In genomic region chr13:74237574-74237973, GRCm38 (mm10) we compare ENCODE assay signal across 18 mouse cellular contexts.
"Had no signal": no experiment of that assay in that cellular context is flagged by ENCODE, and none has a peak within 500 bp of the region (broad histone marks: within the 10 kb centered on the region; RNA-seq: fewer than 3 reads in every experiment).

No protein-coding gene starts in this region.

- ATAC-seq: liver, postnatal 0 days; midbrain, embryonic 13.5 days; midbrain, embryonic 15.5 days had no signal

- H3K27me3 ChIP-seq: midbrain, embryonic 13.5 days; midbrain, embryonic 15.5 days; neural tube, embryonic 12.5 days; stomach, embryonic 15.5 days had no signal

- H3K4me1 ChIP-seq: liver, embryonic 13.5 days; liver, embryonic 15.5 days; megakaryocyte, embryonic 14.5 days; midbrain, embryonic 13.5 days; midbrain, embryonic 15.5 days; neural tube, embryonic 12.5 days; stomach, embryonic 15.5 days had no signal

- H3K4me2 ChIP-seq: liver, embryonic 11.5 days; liver, embryonic 13.5 days; liver, embryonic 15.5 days; midbrain, embryonic 11.5 days; midbrain, embryonic 13.5 days; midbrain, embryonic 15.5 days; neural tube, embryonic 12.5 days; stomach, embryonic 15.5 days had no signal

- H3K36me3 ChIP-seq: liver, embryonic 13.5 days; liver, embryonic 15.5 days; midbrain, embryonic 13.5 days; midbrain, embryonic 15.5 days; neural tube, embryonic 12.5 days; stomach, embryonic 15.5 days had no signal

- DNase-seq: liver; liver, embryonic 13.5 days; liver, postnatal 0 days; lung, postnatal 14 days; right cerebral cortex, postnatal 14 days; thymus, adult 2 months; thymus, postnatal 25 days; thymus, postnatal 4 days had no signal

- H3K9me3 ChIP-seq: liver, embryonic 13.5 days; liver, embryonic 15.5 days; megakaryocyte, embryonic 14.5 days; midbrain, embryonic 13.5 days; midbrain, embryonic 15.5 days; neural tube, embryonic 12.5 days; stomach, embryonic 15.5 days had no signal

- H3K27ac ChIP-seq: liver, embryonic 13.5 days; liver, embryonic 15.5 days; macrophage; midbrain, embryonic 13.5 days; midbrain, embryonic 15.5 days; neural tube, embryonic 12.5 days; stomach, embryonic 15.5 days; stomach, postnatal 0 days had no signal

- H3K4me3 ChIP-seq: liver, embryonic 13.5 days; liver, embryonic 15.5 days; megakaryocyte, embryonic 14.5 days; midbrain, embryonic 13.5 days; midbrain, embryonic 15.5 days; neural tube, embryonic 12.5 days; stomach, embryonic 15.5 days had no signal

- H3K9ac ChIP-seq: liver, embryonic 13.5 days; liver, embryonic 15.5 days; liver, postnatal 0 days; midbrain, embryonic 13.5 days; midbrain, embryonic 15.5 days; neural tube, embryonic 12.5 days; stomach, embryonic 15.5 days had no signal
